Mouse (Mus musculus): Measurements from ENCODE around the gene Cfap70. TPM values are rescaled to one million over a fixed set of nuclear protein-coding genes. Genes with fewer than 3 reads are reported as not detected.

Cfap70 gene
- polyA plus RNA-seq, 1 experiment from 2014 or later, result not detected

Other genes starting within 250 kb of the Cfap70 start
- not detected in 2 replicates for gene Kcnk16, start 183.0 kb downstream of the Cfap70 start, polyA plus RNA-seq (2016; fragmentation: Nextera tagmentation; extraction: Ambion mirVana)
- 10.9 and 16.4 TPM in 2 replicates for gene Nudt13, start 157.5 kb downstream of the Cfap70 start, polyA plus RNA-seq (2016; fragmentation: Nextera tagmentation; extraction: Ambion mirVana)
- gene Ecd, start 104.1 kb downstream of the Cfap70 start, polyA plus RNA-seq (2016; fragmentation: Nextera tagmentation; extraction: Ambion mirVana), result 37.4 and 37.5 TPM in 2 replicates
- 25.7 and 29.2 TPM in 2 replicates for gene Fam149b, start 104.1 kb downstream of the Cfap70 start, polyA plus RNA-seq (2016; fragmentation: Nextera tagmentation; extraction: Ambion mirVana)
- gene Dnajc9, start 63.3 kb downstream of the Cfap70 start, polyA plus RNA-seq (2016; fragmentation: Nextera tagmentation; extraction: Ambion mirVana), result 97.6 and 99.1 TPM in 2 replicates
- gene Mrps16, start 58.6 kb downstream of the Cfap70 start, polyA plus RNA-seq (2016; fragmentation: Nextera tagmentation; extraction: Ambion mirVana), result 87.0 and 88.7 TPM in 2 replicates
- 38.6 and 38.8 TPM in 2 replicates for gene Anxa7, start 27.9 kb upstream of the Cfap70 start, polyA plus RNA-seq (2016; fragmentation: Nextera tagmentation; extraction: Ambion mirVana)
- gene Mss51, start 44.7 kb upstream of the Cfap70 start, polyA plus RNA-seq (2016; fragmentation: Nextera tagmentation; extraction: Ambion mirVana), result 0.50 and 0.51 TPM in 2 replicates
- gene Ppp3cb, start 94.3 kb upstream of the Cfap70 start, polyA plus RNA-seq (2016; fragmentation: Nextera tagmentation; extraction: Ambion mirVana), result 43.0 and 43.5 TPM in 2 replicates
- 7.4 and 7.7 TPM in 2 replicates for gene Usp54, start 188.8 kb upstream of the Cfap70 start, polyA plus RNA-seq (2016; fragmentation: Nextera tagmentation; extraction: Ambion mirVana)
- gene Myoz1, start 204.3 kb upstream of the Cfap70 start, polyA plus RNA-seq (2016; fragmentation: Nextera tagmentation; extraction: Ambion mirVana), result 19.2 and 19.7 TPM in 2 replicates
- gene Synpo2l, start 216.1 kb upstream of the Cfap70 start, polyA plus RNA-seq (2016; fragmentation: Nextera tagmentation; extraction: Ambion mirVana), result 181 and 191 TPM in 2 replicates
- 93.4 and 97.4 TPM in 2 replicates for gene Sec24c, start 222.1 kb upstream of the Cfap70 start, polyA plus RNA-seq (2016; fragmentation: Nextera tagmentation; extraction: Ambion mirVana)
- gene Fut11, start 242.7 kb upstream of the Cfap70 start, polyA plus RNA-seq (2016; fragmentation: Nextera tagmentation; extraction: Ambion mirVana), result 20.4 and 21.2 TPM in 2 replicates